Mouse (Mus musculus): ENCODE data around the gene Gtsf1l. TPM values are rescaled to one million over a fixed set of nuclear protein-coding genes. Genes with fewer than 3 reads are reported as not detected.

The Gtsf1l gene
- polyA plus RNA-seq, 1 experiment from 2014 or later = not detected

- Histone ChIP-seq H3K4me3 (no peak overlapping the region), H3K9me3 (replicated peaks) (no peaks in the 10 kb centered on the region), H3K27ac (no peak overlapping the region), H3K9ac (no peak overlapping the region), H3K4me1 (replicated peaks) (peaks cover 10% of the 10 kb centered on the region; the same call in 1 of the 2 replicates), H3K4me2 (no peak overlapping the region), H3K27me3 (no peaks in the 10 kb centered on the region), H3K36me3 (no peaks in the 10 kb centered on the region)
- WGBS = 76% methylated on average over 9 of the region's 9 CpGs
- ATAC-seq (replicated peaks; ENCODE audit: insufficient number of reproducible peaks, insufficient read depth, low FRiP score, low read depth) = no peak
These were observed 20.7 kb upstream of the Gtsf1l start for GRCm38 (mm10) chr2:163108385-163108784.

- Histone ChIP-seq H3K4me2 (no peak overlapping the region), H3K27ac (no peak overlapping the region), H3K36me3 (no peaks in the 10 kb centered on the region), H3K27me3 (no peaks in the 10 kb centered on the region), H3K4me1 (replicated peaks) (peaks cover 18% of the 10 kb centered on the region), H3K9me3 (replicated peaks) (no peaks in the 10 kb centered on the region), H3K4me3 (no peak overlapping the region), H3K9ac (no peak overlapping the region)
- WGBS = 64% methylated on average over 13 of the region's 13 CpGs
- no peak for ATAC-seq (replicated peaks; ENCODE audit: insufficient number of reproducible peaks, insufficient read depth, low FRiP score, low read depth)
These were observed 16.6 kb upstream of the Gtsf1l start for GRCm38 (mm10) chr2:163104086-163104770.

DNA sequence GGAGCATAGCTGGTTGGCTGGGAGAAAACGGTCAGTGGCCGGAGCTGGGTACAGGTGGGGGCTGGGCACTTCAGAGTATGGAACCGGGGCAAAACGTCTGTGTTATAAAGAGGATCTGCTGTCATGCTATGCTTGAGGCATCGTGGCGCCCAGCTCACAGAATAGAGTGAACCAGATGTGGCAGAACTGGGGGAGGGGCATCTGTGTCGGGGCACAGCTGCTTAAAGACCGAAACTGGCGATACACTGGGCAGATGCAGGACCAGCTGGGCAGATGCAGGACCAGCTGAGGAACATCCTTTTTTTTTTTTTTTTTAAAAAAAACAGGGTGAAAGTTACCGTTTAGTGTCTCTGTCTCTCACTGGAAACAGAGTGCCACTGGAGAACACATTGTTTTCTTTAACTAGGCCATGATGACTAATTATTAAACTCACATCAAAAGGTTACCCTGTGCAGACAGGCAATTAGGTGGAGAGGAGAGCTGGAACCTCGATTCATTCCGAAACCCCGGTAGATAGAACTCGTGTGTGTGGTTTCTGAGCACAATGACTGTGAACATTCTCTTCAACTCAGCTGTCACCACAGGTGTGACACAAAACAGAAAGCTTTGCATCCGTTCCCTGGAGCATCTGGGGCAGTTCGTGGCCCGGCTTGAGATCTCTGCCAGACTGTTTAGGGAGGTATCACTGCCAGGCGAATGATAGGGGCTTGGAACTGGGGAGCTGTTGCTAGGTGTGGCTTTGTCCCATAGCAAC lies 15.4 kb upstream of the Gtsf1l start:
- H3K9me3 ChIP-seq (replicated peaks) = no peaks in the 10 kb centered on the region
- no peaks in the 10 kb centered on the region for H3K36me3 ChIP-seq
- H3K27ac ChIP-seq = no peak overlapping the region
- H3K4me2 ChIP-seq = no peak overlapping the region
- peaks cover 18% of the 10 kb centered on the region for H3K4me1 ChIP-seq (replicated peaks)
- no peak; the same call in 1 of the 2 replicates for ATAC-seq (replicated peaks; ENCODE audit: insufficient number of reproducible peaks, insufficient read depth, low FRiP score, low read depth)
- no peaks in the 10 kb centered on the region for H3K27me3 ChIP-seq
- WGBS = 46% methylated on average over 18 of the region's 18 CpGs
- no peak overlapping the region for H3K4me3 ChIP-seq
- H3K9ac ChIP-seq = no peak overlapping the region

- no peaks in the 10 kb centered on the region for H3K9me3 ChIP-seq (replicated peaks)
- H3K9ac ChIP-seq = no peak overlapping the region
These were observed 14.6 kb upstream of the Gtsf1l start for GRCm38 (mm10) chr2:163102216-163102615.

DNA sequence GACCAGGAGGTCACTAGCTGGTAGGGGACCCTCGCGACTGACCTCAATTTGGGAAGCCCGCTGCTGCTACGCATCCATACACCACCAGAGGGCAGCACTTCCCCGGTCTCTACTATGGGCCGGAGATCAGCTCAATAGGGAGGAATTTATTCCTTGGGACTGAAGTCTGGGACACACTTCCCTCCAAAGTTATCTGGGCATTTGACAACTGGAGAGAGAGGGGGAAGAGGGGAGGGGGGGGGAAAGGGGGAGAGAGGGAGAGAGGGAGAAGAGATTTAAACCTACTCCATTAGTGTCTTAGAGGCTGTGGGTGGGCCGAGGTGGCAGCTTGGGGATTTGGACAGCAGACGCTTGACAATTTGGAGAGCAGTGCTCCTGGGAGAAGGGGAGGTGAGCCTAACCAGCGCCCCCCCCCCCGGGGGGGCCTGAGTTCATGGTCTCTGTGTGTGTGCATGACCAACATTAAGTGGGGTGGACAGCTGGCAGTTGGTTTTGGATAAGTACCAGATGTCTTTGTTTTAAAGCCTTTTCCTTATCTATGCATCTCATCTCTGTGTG lies 14.1 kb upstream of the Gtsf1l start:
- H3K4me3 ChIP-seq = no peak overlapping the region
- no peak overlapping the region for H3K27ac ChIP-seq
- 3% methylated on average over 10 of the region's 10 CpGs for WGBS
- peaks cover 18% of the 10 kb centered on the region for H3K4me1 ChIP-seq (replicated peaks)
- H3K27me3 ChIP-seq = no peaks in the 10 kb centered on the region
- no peak overlapping the region for H3K4me2 ChIP-seq
- H3K9ac ChIP-seq = no peak overlapping the region
- no peaks in the 10 kb centered on the region for H3K36me3 ChIP-seq
- peak; percentile 22; the same call in 1 of the 2 replicates for ATAC-seq (replicated peaks; ENCODE audit: insufficient number of reproducible peaks, insufficient read depth, low FRiP score, low read depth)
- H3K9me3 ChIP-seq (replicated peaks) = no peaks in the 10 kb centered on the region

More at GRCm38 (mm10) chr2:163102216-163102615, 14.6 kb upstream of the Gtsf1l start:
- 0 out of 2 replicates have a peak, but pooled peaks have one; percentile 19 for ATAC-seq (replicated peaks; ENCODE audit: insufficient number of reproducible peaks, insufficient read depth, low FRiP score, low read depth)
- Histone ChIP-seq H3K27ac (no peak overlapping the region), H3K27me3 (no peaks in the 10 kb centered on the region), H3K4me3 (no peak overlapping the region), H3K36me3 (no peaks in the 10 kb centered on the region), H3K4me2 (no peak overlapping the region), H3K4me1 (replicated peaks) (peaks cover 18% of the 10 kb centered on the region)
- WGBS = 54% methylated on average over 7 of the region's 7 CpGs

DNA sequence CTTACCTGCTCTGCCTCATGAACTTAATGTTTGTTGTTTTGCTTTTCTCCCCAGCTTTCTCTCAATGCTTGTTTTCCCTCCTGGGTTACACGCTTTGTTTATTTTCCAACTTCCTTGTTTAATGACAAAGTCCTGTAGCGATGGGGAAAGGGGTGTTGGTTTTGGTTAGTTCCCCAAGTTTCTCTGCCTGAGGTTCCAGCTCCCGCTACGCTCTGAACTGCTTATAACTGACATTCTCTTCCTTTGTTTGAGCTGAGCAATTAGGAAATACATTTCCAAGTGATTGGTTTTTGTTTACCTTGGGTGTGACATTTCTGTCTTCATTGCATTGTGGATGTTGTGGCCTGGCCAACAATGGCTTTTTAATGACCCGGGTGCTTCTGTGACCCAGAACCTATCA lies 12.9 kb upstream of the Gtsf1l start:
- no peaks in the 10 kb centered on the region for H3K27me3 ChIP-seq

DNA sequence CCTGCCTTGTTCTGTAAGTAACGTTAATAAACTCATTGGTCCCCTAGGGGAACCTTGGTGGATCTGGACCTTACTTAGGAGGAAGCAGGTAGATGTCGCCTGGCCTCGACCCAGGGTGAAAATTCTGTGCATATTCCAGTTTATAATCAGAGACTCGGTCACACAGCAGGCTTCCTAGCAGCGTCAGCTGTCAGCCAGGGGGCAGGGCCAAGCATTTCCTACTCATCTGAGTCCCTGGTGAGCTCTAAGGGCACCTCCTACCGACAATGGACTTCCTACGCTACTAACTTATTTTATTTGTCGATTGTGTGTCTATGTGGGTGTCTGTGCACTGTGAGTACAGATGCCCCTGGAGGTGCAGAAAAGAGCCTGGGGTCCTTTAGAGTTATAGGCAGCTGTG lies 12.3 kb upstream of the Gtsf1l start:
- H3K4me1 ChIP-seq (replicated peaks) = peaks cover 18% of the 10 kb centered on the region
- WGBS = 40% methylated on average over 8 of the region's 8 CpGs
- no peaks in the 10 kb centered on the region for H3K9me3 ChIP-seq (replicated peaks)
- ATAC-seq (replicated peaks; ENCODE audit: insufficient number of reproducible peaks, insufficient read depth, low FRiP score, low read depth) = no peak
- H3K27me3 ChIP-seq = no peaks in the 10 kb centered on the region
- H3K36me3 ChIP-seq = no peaks in the 10 kb centered on the region
- no peak overlapping the region for H3K4me3 ChIP-seq
- H3K9ac ChIP-seq = no peak overlapping the region
- no peak overlapping the region for H3K27ac ChIP-seq
- no peak overlapping the region for H3K4me2 ChIP-seq

More for the DNA sequence above, 12.9 kb upstream of the Gtsf1l start:
- H3K27ac ChIP-seq = no peak overlapping the region
- peaks cover 18% of the 10 kb centered on the region for H3K4me1 ChIP-seq (replicated peaks)
- no peaks in the 10 kb centered on the region for H3K36me3 ChIP-seq
- ATAC-seq (replicated peaks; ENCODE audit: insufficient number of reproducible peaks, insufficient read depth, low FRiP score, low read depth) = no peak
- H3K9me3 ChIP-seq (replicated peaks) = no peaks in the 10 kb centered on the region
- H3K4me3 ChIP-seq = no peak overlapping the region
- 59% methylated on average over 5 of the region's 5 CpGs for whole genome bisulfite sequencing
- no peak overlapping the region for H3K9ac ChIP-seq
- H3K4me2 ChIP-seq = no peak overlapping the region

DNA sequence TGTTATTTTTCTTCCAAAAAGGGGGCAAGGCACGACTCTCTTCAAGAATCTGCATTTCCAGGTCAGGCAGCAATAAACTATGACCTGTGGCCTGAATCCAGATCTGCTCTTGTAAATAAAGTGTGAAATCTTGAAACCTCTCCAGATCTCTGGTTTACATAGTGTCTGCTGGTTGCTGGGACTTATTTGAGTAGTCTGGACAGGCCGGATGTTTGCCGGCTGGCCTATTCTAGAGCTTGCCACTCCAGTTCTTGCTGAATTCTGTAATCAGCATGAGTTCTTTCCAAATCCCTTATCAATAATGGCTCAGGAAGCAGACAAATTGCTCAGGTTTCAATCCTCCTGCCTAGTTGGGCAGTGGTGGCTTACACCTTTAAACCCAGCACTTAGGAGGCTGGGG lies 8.1 kb upstream of the Gtsf1l start:
- H3K9ac ChIP-seq = no peak overlapping the region
- no peaks in the 10 kb centered on the region for H3K36me3 ChIP-seq
- no peak overlapping the region for H3K4me2 ChIP-seq
- ATAC-seq (replicated peaks; ENCODE audit: insufficient number of reproducible peaks, insufficient read depth, low FRiP score, low read depth) = no peak
- no peak overlapping the region for H3K4me3 ChIP-seq
- H3K27ac ChIP-seq = no peak overlapping the region
- WGBS = 51% methylated on average over 3 of the region's 3 CpGs
- H3K4me1 ChIP-seq (replicated peaks) = no peaks in the 10 kb centered on the region
- H3K27me3 ChIP-seq = no peaks in the 10 kb centered on the region
- no peaks in the 10 kb centered on the region for H3K9me3 ChIP-seq (replicated peaks)

GRCm38 (mm10) chr2:163094909-163095308 lies 7.3 kb upstream of the Gtsf1l start:
- H3K9me3 ChIP-seq (replicated peaks) = no peaks in the 10 kb centered on the region
- H3K4me3 ChIP-seq = no peak overlapping the region
- ATAC-seq (replicated peaks; ENCODE audit: insufficient number of reproducible peaks, insufficient read depth, low FRiP score, low read depth) = no peak
- no peaks in the 10 kb centered on the region for H3K4me1 ChIP-seq (replicated peaks)
- no peak overlapping the region for H3K27ac ChIP-seq
- WGBS = 88% methylated on average over 10 of the region's 10 CpGs
- H3K4me2 ChIP-seq = no peak overlapping the region
- no peaks in the 10 kb centered on the region for H3K36me3 ChIP-seq
- H3K9ac ChIP-seq = no peak overlapping the region
- H3K27me3 ChIP-seq = no peaks in the 10 kb centered on the region

GRCm38 (mm10) chr2:163089475-163090123 lies 1.9 kb upstream of the Gtsf1l start:
- no peak overlapping the region for H3K4me3 ChIP-seq
- ATAC-seq (replicated peaks; ENCODE audit: insufficient number of reproducible peaks, insufficient read depth, low FRiP score, low read depth) = no peak
- no peaks in the 10 kb centered on the region for H3K4me1 ChIP-seq (replicated peaks)
- H3K27ac ChIP-seq = no peak overlapping the region
- no peaks in the 10 kb centered on the region for H3K36me3 ChIP-seq
- no peak overlapping the region for H3K9ac ChIP-seq
- H3K27me3 ChIP-seq = no peaks in the 10 kb centered on the region
- no peaks in the 10 kb centered on the region for H3K9me3 ChIP-seq (replicated peaks)
- 75% methylated on average over 5 of the region's 5 CpGs for WGBS
- no peak overlapping the region for H3K4me2 ChIP-seq

DNA sequence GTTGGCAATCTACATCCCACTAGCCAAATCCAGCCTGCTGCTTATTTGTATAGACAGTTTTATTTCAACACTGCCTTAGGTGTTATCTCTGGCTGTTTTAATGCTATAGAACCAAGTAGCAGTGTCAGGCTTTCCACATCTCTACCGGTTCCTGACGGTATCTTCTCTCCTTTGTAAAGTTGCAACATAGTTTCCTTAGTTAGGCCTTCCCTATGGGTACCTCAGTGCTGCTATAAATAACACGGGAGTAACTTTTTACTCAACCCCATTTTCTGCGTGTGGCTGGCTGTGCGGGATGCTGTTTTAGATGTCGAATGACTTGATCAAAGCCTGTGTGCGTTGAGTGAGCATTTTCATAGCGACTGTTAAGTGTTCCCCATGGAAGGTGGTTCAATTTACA lies 1.1 kb downstream of the Gtsf1l start:
- Histone ChIP-seq H3K27ac (no peak overlapping the region), H3K27me3 (no peaks in the 10 kb centered on the region), H3K4me3 (no peak overlapping the region), H3K9ac (no peak overlapping the region), H3K9me3 (replicated peaks) (no peaks in the 10 kb centered on the region), H3K36me3 (0 out of 2 replicates have a peak, but pooled peaks cover 4% of the 10 kb centered on the region), H3K4me2 (no peak overlapping the region), H3K4me1 (replicated peaks) (no peaks in the 10 kb centered on the region)
- no peak for ATAC-seq (replicated peaks; ENCODE audit: insufficient number of reproducible peaks, insufficient read depth, low FRiP score, low read depth)
- WGBS = 53% methylated on average over 8 of the region's 8 CpGs

Measured in heart, embryonic 15.5 days (tissue).